Mouse (Mus musculus): ENCODE results near the gene Prps1. TPM values are rescaled to one million over a fixed set of nuclear protein-coding genes. Genes with fewer than 3 reads are reported as not detected.

Gene Prps1
- total RNA-seq, 2 experiments from 2014 or later, result 19.7 to 24.5 TPM

Other genes with a start within 250 kb of the Prps1 start
- under 1 TPM; 0.18 to 0.24 TPM for gene Frmpd3, start 114.3 kb upstream of the Prps1 start, total RNA-seq (2021)
- gene Tsc22d3, start 144.0 kb downstream of the Prps1 start, total RNA-seq (2021), result 100 to 1,000 TPM in 1 of 2 experiments, 10 to 100 TPM in 1; 89.8 to 171 TPM
- gene Mid2, start 208.0 kb downstream of the Prps1 start, total RNA-seq (2021), result 10 to 100 TPM; 20.9 to 30.3 TPM